Mouse (Mus musculus) liver, adult 2 months (tissue): Measurements from ENCODE around the gene Itgbl1. TPM values are rescaled to one million over a fixed set of nuclear protein-coding genes. Genes with fewer than 3 reads are reported as not detected.

Source experiments
- DNase-seq: peaks from one replicate; pipeline ENCODE4 v3.0.0-alpha.2; 2011; ENCODE audit warnings: low read depth, low spot score; ENCODE audit errors: extremely low read depth
- H3K27ac ChIP-seq: fragments of 200-500 bp; replicated peaks from 2 replicates; pipeline ENCODE4 v1.5.1; 2012; ENCODE audit warnings: low read depth, mild to moderate bottlenecking, control low read depth, inconsistent platforms, low read length; ENCODE audit not compliant: insufficient read depth
- H3K27me3 ChIP-seq: fragments of 200-500 bp; 2 replicates; pipeline ENCODE4 v1.6.1; 2012; ENCODE audit warnings: mild to moderate bottlenecking, moderate library complexity, low read length, inconsistent platforms; ENCODE audit not compliant: control insufficient read depth, insufficient read depth
- H3K36me3 ChIP-seq: fragments of 200-500 bp; 2 replicates; pipeline ENCODE4 v1.6.1; 2012; ENCODE audit warnings: low read length, inconsistent platforms; ENCODE audit not compliant: control insufficient read depth, insufficient read depth
- H3K4me1 ChIP-seq: fragments of 200-500 bp; 2 replicates; pipeline ENCODE4 v1.6.1; 2011; ENCODE audit warnings: low read length; ENCODE audit not compliant: control insufficient read depth, insufficient read depth
- H3K4me3 ChIP-seq: fragments of 200-500 bp; 2 replicates; pipeline ENCODE4 v1.5.1; 2011; ENCODE audit warnings: low read depth, mild to moderate bottlenecking, control low read depth, low read length, moderate library complexity; ENCODE audit not compliant: insufficient read depth
- H3K79me2 ChIP-seq: fragments of 200-500 bp; 2 replicates; pipeline ENCODE4 v1.6.1; 2012; ENCODE audit warnings: inconsistent platforms, mild to moderate bottlenecking, low read length, moderate library complexity; ENCODE audit not compliant: control insufficient read depth, insufficient read depth
- H3K9ac ChIP-seq: fragments of 200-500 bp; 2 replicates; pipeline ENCODE4 v1.6.1; 2012; ENCODE audit warnings: low read depth, mild to moderate bottlenecking, control low read depth, inconsistent platforms, low read length
- CTCF ChIP-seq: fragments of 200-500 bp; IDR thresholded peaks from 2 replicates; pipeline ENCODE4 v1.5.1; 2011; ENCODE audit warnings: low read depth, low read length, control low read depth
- POLR2A ChIP-seq: fragments of 200-500 bp; IDR thresholded peaks from 2 replicates; pipeline ENCODE4 v1.6.1; 2011; ENCODE audit warnings: low read length, control low read depth; ENCODE audit not compliant: insufficient read depth; ENCODE audit errors: extremely low read depth
- WGBS: fragments of 180-500 bp; shearing (Covaris S2); methylation state at CpG from one replicate; pipeline ENCODE4 v1.1.7; 2018; 5-methylcytosine and 5-hydroxymethylcytosine counted together
- polyA plus RNA-seq: library from polyadenylated mRNA; depleted of rRNA; stranded (reverse); fragments of >200 nt; gene quantifications from 2 replicates; pipeline ENCODE4 v1.2.3, GENCODE M21; 2012; rRNA removed
- total RNA-seq: library from RNA; depleted of rRNA; stranded (reverse); fragments of >200 nt; gene quantifications from 2 replicates; pipeline ENCODE4 v1.2.3, GENCODE M21; 2014; rRNA removed

The Itgbl1 gene
- 0.09 and 0.13 TPM in 2 replicates for total RNA-seq
- 0.11 TPM in 2 replicates for polyA plus RNA-seq

- no peaks in the 10 kb centered on the region for H3K36me3 ChIP-seq
- DNase-seq: no peak
- 40% methylated on average over 7 of the region's 7 CpGs for WGBS
Measured at GRCm38 (mm10) chr14:123659921-123660385, at the start of gene Itgbl1. TSS of gene Itgbl1 (plus strand) at chr14:123659971.

GRCm38 (mm10) chr14:123622969-123623368, 36.8 kb upstream of the Itgbl1 start:
- no peak overlapping the region for H3K9ac ChIP-seq
- no peaks in the 10 kb centered on the region for H3K36me3 ChIP-seq
- H3K27ac ChIP-seq: no peak overlapping the region
- no peaks in the 10 kb centered on the region for H3K79me2 ChIP-seq
- H3K4me1 ChIP-seq: no peaks in the 10 kb centered on the region
- TF ChIP-seq CTCF: no peak
- TF ChIP-seq POLR2A: no peak
- no peak for DNase-seq
- peaks cover 6% of the 10 kb centered on the region for H3K27me3 ChIP-seq
- WGBS: 75% methylated on average over 1 of the region's 1 CpGs
- no peak overlapping the region for H3K4me3 ChIP-seq

More at GRCm38 (mm10) chr14:123659921-123660385, at the start of gene Itgbl1:
- no peaks in the 10 kb centered on the region for H3K4me1 ChIP-seq
- H3K27ac ChIP-seq: no peak within 1 kb of the TSS
- H3K9ac ChIP-seq: no peak within 1 kb of the TSS
- no peak within 1 kb of the TSS for H3K4me3 ChIP-seq
- no peaks in the 10 kb centered on the region for H3K27me3 ChIP-seq
- TF ChIP-seq POLR2A (no peak), CTCF (no peak)
- H3K79me2 ChIP-seq: no peaks in the 10 kb centered on the region

GRCm38 (mm10) chr14:123626501-123627179, 33.1 kb upstream of the Itgbl1 start, which contains the start of gene Nalcn:
TSS of gene Nalcn (minus strand) at chr14:123627144.
- no peak for DNase-seq
- Histone ChIP-seq H3K27ac (no peak within 1 kb of the TSS), H3K79me2 (no peaks in the 10 kb centered on the region), H3K9ac (no peak within 1 kb of the TSS), H3K27me3 (peaks cover 6% of the 10 kb centered on the region), H3K36me3 (no peaks in the 10 kb centered on the region), H3K4me3 (no peak within 1 kb of the TSS), H3K4me1 (no peaks in the 10 kb centered on the region)
- TF ChIP-seq POLR2A (no peak), CTCF (no peak)
- 3% methylated on average over 47 of the region's 47 CpGs for WGBS

- H3K79me2 ChIP-seq: no peaks in the 10 kb centered on the region
- H3K4me3 ChIP-seq: no peak overlapping the region
- TF ChIP-seq POLR2A: no peak
- no peak for TF ChIP-seq CTCF
- no peaks in the 10 kb centered on the region for H3K4me1 ChIP-seq
- WGBS: 39% methylated on average over 3 of the region's 3 CpGs
- DNase-seq: no peak
- H3K9ac ChIP-seq: no peak overlapping the region
- H3K27ac ChIP-seq: no peak overlapping the region
- H3K36me3 ChIP-seq: no peaks in the 10 kb centered on the region
- H3K27me3 ChIP-seq: peaks cover 6% of the 10 kb centered on the region
Measured at GRCm38 (mm10) chr14:123627180-123627562, 32.6 kb upstream of the Itgbl1 start.

- H3K9ac ChIP-seq: no peak overlapping the region
Measured at GRCm38 (mm10) chr14:123661091-123661491, 1.3 kb downstream of the Itgbl1 start.

GRCm38 (mm10) chr14:123662386-123662785, 2.6 kb downstream of the Itgbl1 start:
- Histone ChIP-seq H3K9ac (no peak overlapping the region), H3K4me1 (no peaks in the 10 kb centered on the region), H3K27me3 (no peaks in the 10 kb centered on the region), H3K27ac (no peak overlapping the region), H3K79me2 (no peaks in the 10 kb centered on the region), H3K36me3 (no peaks in the 10 kb centered on the region), H3K4me3 (no peak overlapping the region)
- no peak for DNase-seq
- TF ChIP-seq CTCF (no peak), POLR2A (no peak)
- WGBS: 41% methylated on average over 1 of the region's 1 CpGs

More at GRCm38 (mm10) chr14:123661091-123661491, 1.3 kb downstream of the Itgbl1 start:
- WGBS: 20% methylated on average over 20 of the region's 20 CpGs
- no peak for TF ChIP-seq POLR2A
- TF ChIP-seq CTCF: no peak
- Histone ChIP-seq H3K27me3 (no peaks in the 10 kb centered on the region), H3K36me3 (no peaks in the 10 kb centered on the region), H3K27ac (no peak overlapping the region), H3K4me1 (no peaks in the 10 kb centered on the region), H3K4me3 (no peak overlapping the region), H3K79me2 (no peaks in the 10 kb centered on the region)
- DNase-seq: no peak
